Mouse (Mus musculus) ES-Bruce4 (cell line): ENCODE data around the gene Zbtb48.

Source experiments
- CTCF ChIP-seq: IDR thresholded peaks from one replicate; pipeline ENCODE4 v1.8.1; 2011; ENCODE audit warnings: low read depth, low read length
- POLR2A ChIP-seq: IDR thresholded peaks from one replicate; pipeline ENCODE4 v1.8.1; 2011; ENCODE audit warnings: low read length; ENCODE audit not compliant: insufficient read depth

GRCm38 (mm10) chr4:152072121-152072601, 44.7 kb upstream of the Zbtb48 start, which contains the start of gene Plekhg5:
- TF ChIP-seq POLR2A (no peak), CTCF (no peak)
